Mouse (Mus musculus) adrenal gland (tissue): ENCODE measurements around the gene Fdx1.

Experiments
- intact Hi-C: fragments of 180-260 bp; cut with DNase I; formaldehyde crosslinking; loops from one replicate; pipeline ENCODE4 v1.15.1; 2025

Gene Fdx1

DNA sequence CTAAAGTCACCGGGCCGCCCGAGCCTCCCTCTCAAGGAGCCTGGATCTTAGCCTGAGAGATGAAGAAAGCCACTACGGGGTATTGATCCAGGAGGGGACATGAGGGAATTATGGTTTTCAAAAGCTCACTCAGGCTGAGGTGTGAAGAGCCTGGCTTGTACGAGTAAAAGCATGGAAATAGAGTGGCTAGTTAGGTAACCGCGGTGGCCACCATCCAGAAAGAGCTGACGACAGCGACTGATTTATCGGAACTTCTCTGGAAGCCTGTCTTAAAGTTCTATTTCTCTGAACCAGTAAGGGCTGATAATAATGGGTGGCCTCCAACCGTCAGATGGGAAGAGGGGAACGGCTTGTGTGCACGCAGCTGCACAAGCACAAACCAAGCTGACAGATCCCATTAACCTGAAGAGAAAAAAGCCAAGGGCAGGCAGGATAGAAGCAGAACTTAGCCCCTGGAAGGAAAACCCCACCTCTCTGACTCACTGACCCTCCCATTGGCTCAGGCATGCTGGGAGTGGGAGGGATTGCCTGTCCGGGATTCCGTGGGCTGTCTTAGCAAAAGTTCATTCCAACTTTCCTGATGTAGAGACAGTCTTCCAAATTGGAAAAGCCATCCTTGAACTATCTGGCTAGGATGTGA, 48.8 kb downstream of the Fdx1 start:
- intact Hi-C loops: no loop called here

DNA sequence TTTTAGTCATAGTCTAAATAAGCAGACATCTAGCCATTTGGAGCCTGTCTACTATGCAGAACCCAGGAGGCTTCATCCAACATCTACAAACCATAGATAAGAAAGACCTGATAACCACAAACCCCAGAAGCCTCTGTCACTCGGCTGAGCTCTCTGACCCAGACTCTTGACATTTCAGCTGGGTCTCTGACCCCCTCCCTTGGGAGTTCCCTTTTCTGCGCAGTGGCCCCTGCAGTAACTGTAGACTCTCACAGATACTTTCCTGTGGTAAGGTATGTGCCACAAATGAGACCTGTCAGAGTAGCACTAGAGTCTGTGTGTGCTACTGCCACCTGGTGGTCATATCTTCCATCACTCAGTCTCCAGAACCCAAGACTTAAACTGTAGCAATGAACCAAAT, 54.5 kb downstream of the Fdx1 start:
- intact Hi-C loops: loop anchor here (2.0 to 5.0 kb wide), 3 partner anchors 132 to 747 kb away; no protein-coding TSS in a partner anchor

- intact Hi-C loops: loop anchor here (2.0 to 5.0 kb wide), 3 partner anchors 131 to 746 kb away; no protein-coding TSS in a partner anchor
These were observed 55.1 kb downstream of the Fdx1 start for GRCm38 (mm10) chr9:51908255-51908654.

- intact Hi-C loops: loop anchor here (5.0 kb wide), 2 partner anchors 130 to 745 kb away; no protein-coding TSS in a partner anchor
These were observed 56.4 kb downstream of the Fdx1 start for GRCm38 (mm10) chr9:51906938-51907337.
